Mouse (Mus musculus): Measurements from ENCODE around the gene Mpp4. TPM values are rescaled to one million over a fixed set of nuclear protein-coding genes. Genes with fewer than 3 reads are reported as not detected.

Gene Mpp4
- under 1 TPM in 1 of 2 experiments, not detected in 1; 0.19 TPM for polyA plus RNA-seq (2017; shearing (Covaris generic))

GRCm38 (mm10) chr1:59163030-59163461 is at the start of gene Mpp4:
TSS of gene Mpp4 (minus strand) at chr1:59163389.
- no peak for ATAC-seq

GRCm38 (mm10) chr1:59212951-59213350 is 49.8 kb upstream of the Mpp4 start:
- ATAC-seq: no peak

- ATAC-seq: no peak
Observed at GRCm38 (mm10) chr1:59212076-59212779, 49.0 kb upstream of the Mpp4 start.

- no peak for ATAC-seq
Observed at GRCm38 (mm10) chr1:59211651-59212050, 48.5 kb upstream of the Mpp4 start.

- no peak for ATAC-seq
Observed at GRCm38 (mm10) chr1:59208331-59208730, 45.1 kb upstream of the Mpp4 start.

GRCm38 (mm10) chr1:59204489-59204888 is 41.3 kb upstream of the Mpp4 start:
- no peak for ATAC-seq

GRCm38 (mm10) chr1:59202367-59202766 is 39.2 kb upstream of the Mpp4 start:
- no peak for ATAC-seq

GRCm38 (mm10) chr1:59201561-59201960 is 38.4 kb upstream of the Mpp4 start:
- no peak for ATAC-seq

- no peak for ATAC-seq
Observed at GRCm38 (mm10) chr1:59200960-59201359, 37.8 kb upstream of the Mpp4 start.

GRCm38 (mm10) chr1:59194979-59195378 is 31.8 kb upstream of the Mpp4 start:
- ATAC-seq: no peak

GRCm38 (mm10) chr1:59187786-59188185 is 24.6 kb upstream of the Mpp4 start:
- ATAC-seq: no peak

- no peak for ATAC-seq
Observed at GRCm38 (mm10) chr1:59186317-59186716, 23.1 kb upstream of the Mpp4 start.

GRCm38 (mm10) chr1:59185410-59185809 is 22.2 kb upstream of the Mpp4 start:
- ATAC-seq: no peak

GRCm38 (mm10) chr1:59183045-59183444 is 19.9 kb upstream of the Mpp4 start:
- ATAC-seq: no peak

- no peak for ATAC-seq
Observed at GRCm38 (mm10) chr1:59182373-59182772, 19.2 kb upstream of the Mpp4 start.

GRCm38 (mm10) chr1:59180003-59180402 is 16.8 kb upstream of the Mpp4 start:
- ATAC-seq: no peak

GRCm38 (mm10) chr1:59178401-59178800 is 15.2 kb upstream of the Mpp4 start:
- ATAC-seq: no peak

GRCm38 (mm10) chr1:59174514-59175373 is 11.6 kb upstream of the Mpp4 start:
- ATAC-seq: no peak

GRCm38 (mm10) chr1:59173023-59173422 is 9.8 kb upstream of the Mpp4 start:
- ATAC-seq: no peak

- no peak for ATAC-seq
Observed at GRCm38 (mm10) chr1:59171875-59172274, 8.7 kb upstream of the Mpp4 start.

- ATAC-seq: no peak
Observed at GRCm38 (mm10) chr1:59170290-59170689, 7.1 kb upstream of the Mpp4 start.

GRCm38 (mm10) chr1:59169586-59169985 is 6.4 kb upstream of the Mpp4 start:
- ATAC-seq: no peak

- no peak for ATAC-seq
Observed at GRCm38 (mm10) chr1:59168556-59168955, 5.4 kb upstream of the Mpp4 start.

All from activated CD4-positive, CD25-positive, alpha-beta regulatory T cell, adult 4 months (primary cell).